Mouse (Mus musculus): ENCODE data around the gene Wipi2.

- TF ChIP-seq CTCF (IDR thresholded peaks at IDR 0.05; ENCODE audit: low read depth, low read length) (no peak), TAL1 (conservative IDR thresholded peaks at IDR 0.05; ENCODE audit: low read depth, low read length) (no peak), POLR2AphosphoS5 (IDR thresholded peaks at IDR 0.05; ENCODE audit: insufficient replicate concordance, low read depth, low read length) (no peak)
Observed at GRCm38 (mm10) chr5:142718486-142718885, 91.0 kb downstream of the Wipi2 start.
